Mouse (Mus musculus): Measurements from ENCODE around the gene Vav3.

Vav3 gene

GRCm38 (mm10) chr3:109711751-109712150 is 371.3 kb downstream of the Vav3 start:
- DNase-seq: no peak

- DNase-seq: no peak
Measured at GRCm38 (mm10) chr3:109714476-109714875, 374.0 kb downstream of the Vav3 start.

- DNase-seq: no peak
Measured at GRCm38 (mm10) chr3:109721753-109722152, 381.3 kb downstream of the Vav3 start.

GRCm38 (mm10) chr3:109726776-109727175 is 386.3 kb downstream of the Vav3 start:
- no peak for DNase-seq

GRCm38 (mm10) chr3:109731592-109732230 is 391.3 kb downstream of the Vav3 start:
- DNase-seq: peak; percentile 5

GRCm38 (mm10) chr3:109732327-109733182 is 392.1 kb downstream of the Vav3 start:
- DNase-seq: peak; percentile 40

Data from kidney, adult 9 months (tissue).